Mouse (Mus musculus) lung, adult 2 months (tissue): ENCODE results near the gene Moap1. TPM values are rescaled to one million over a fixed set of nuclear protein-coding genes. Genes with fewer than 3 reads are reported as not detected.
A peak's percentile ranks its signal among the peaks of the same experiment; 100 is the strongest.

Experiments used
- DNase-seq: peaks from one replicate; pipeline ENCODE4 v3.0.0; 2022
- H3K4me1 ChIP-seq: fragments of 200-500 bp; 2 replicates; pipeline ENCODE4 v1.6.1; 2011; ENCODE audit warnings: low read length; ENCODE audit not compliant: control insufficient read depth, insufficient read depth
- H3K4me3 ChIP-seq: fragments of 200-500 bp; replicated peaks from 2 replicates; pipeline ENCODE3; 2011; ENCODE audit warnings: low read depth, mild to moderate bottlenecking, control low read depth, low read length; ENCODE audit errors: extremely low read depth
- CTCF ChIP-seq: fragments of 200-500 bp; IDR thresholded peaks from 2 replicates; pipeline ENCODE4 v1.5.1; 2011; ENCODE audit warnings: mild to moderate bottlenecking, low read length, control low read depth; ENCODE audit not compliant: insufficient read depth
- POLR2A ChIP-seq: fragments of 200-500 bp; IDR thresholded peaks from 2 replicates; pipeline ENCODE4 v1.6.1; 2011; ENCODE audit warnings: low read depth, mild to moderate bottlenecking, control low read depth, low read length, borderline replicate concordance; ENCODE audit errors: extremely low read depth
- WGBS: fragments of 180-500 bp; shearing (Covaris S2); methylation state at CpG from one replicate; pipeline ENCODE4 v1.1.7; 2018; 5-methylcytosine and 5-hydroxymethylcytosine counted together
- polyA plus RNA-seq: library from polyadenylated mRNA; depleted of rRNA; stranded (reverse); fragments of >200 nt; gene quantifications from 2 replicates; pipeline ENCODE4 v1.2.3, GENCODE M21; 2012; rRNA removed

Gene Moap1
- polyA plus RNA-seq = 0.45 and 0.63 TPM in 2 replicates

- DNase-seq = peak; percentile 89
These were observed at the start of gene Moap1, which contains the start of gene Tmem251 for GRCm38 (mm10) chr12:102743589-102744574. Gene Moap1, minus strand, starts transcription at chr12:102743661. Gene Tmem251, plus strand, starts transcription at chr12:102743762.

GRCm38 (mm10) chr12:102787927-102788326 lies 44.5 kb upstream of the Moap1 start:
- Histone ChIP-seq H3K4me3 (no peak overlapping the region), H3K4me1 (no peaks in the 10 kb centered on the region)
- TF ChIP-seq CTCF (no peak), POLR2A (no peak)
- WGBS = 89% methylated on average over 7 of the region's 7 CpGs
- no peak for DNase-seq

More at GRCm38 (mm10) chr12:102743589-102744574, at the start of gene Moap1, which contains the start of gene Tmem251:
- WGBS = under 1% methylated on average over 62 of the region's 63 CpGs
- H3K4me1 ChIP-seq = peaks cover 7% of the 10 kb centered on the region
- peak within 1 kb of the TSS; percentile 80 for H3K4me3 ChIP-seq
- TF ChIP-seq CTCF (no peak), POLR2A (peak; percentile 68; the same call in 1 of the 2 replicates)

GRCm38 (mm10) chr12:102785593-102785985 lies 42.1 kb upstream of the Moap1 start:
- H3K4me1 ChIP-seq = no peaks in the 10 kb centered on the region
- no peak overlapping the region for H3K4me3 ChIP-seq
- TF ChIP-seq POLR2A = no peak
- TF ChIP-seq CTCF = no peak
- no peak for DNase-seq
- WGBS = 87% methylated on average over 5 of the region's 5 CpGs

GRCm38 (mm10) chr12:102784899-102785592 lies 41.6 kb upstream of the Moap1 start:
- Histone ChIP-seq H3K4me1 (no peaks in the 10 kb centered on the region), H3K4me3 (no peak overlapping the region)
- no peak for DNase-seq
- no peak for TF ChIP-seq POLR2A
- TF ChIP-seq CTCF = no peak
- 82% methylated on average over 19 of the region's 19 CpGs for WGBS

- no peak for TF ChIP-seq CTCF
- no peak for TF ChIP-seq POLR2A
- Histone ChIP-seq H3K4me3 (no peak overlapping the region), H3K4me1 (no peaks in the 10 kb centered on the region)
- no peak for DNase-seq
- WGBS = 89% methylated on average over 5 of the region's 5 CpGs
These were observed 39.4 kb upstream of the Moap1 start for GRCm38 (mm10) chr12:102782841-102783240.

GRCm38 (mm10) chr12:102779452-102779851 lies 36.0 kb upstream of the Moap1 start:
- no peak for DNase-seq
- Histone ChIP-seq H3K4me3 (no peak overlapping the region), H3K4me1 (no peaks in the 10 kb centered on the region)
- TF ChIP-seq POLR2A (no peak), CTCF (no peak)
- WGBS = 47% methylated on average over 3 of the region's 3 CpGs

- Histone ChIP-seq H3K4me1 (no peaks in the 10 kb centered on the region), H3K4me3 (no peak overlapping the region)
- no peak for DNase-seq
- TF ChIP-seq CTCF (no peak), POLR2A (no peak)
- 81% methylated on average over 5 of the region's 5 CpGs for WGBS
These were observed 34.7 kb upstream of the Moap1 start for GRCm38 (mm10) chr12:102778151-102778550.

GRCm38 (mm10) chr12:102776035-102776434 lies 32.6 kb upstream of the Moap1 start:
- Histone ChIP-seq H3K4me3 (no peak overlapping the region), H3K4me1 (no peaks in the 10 kb centered on the region)
- no peak for DNase-seq
- 92% methylated on average over 14 of the region's 14 CpGs for WGBS
- TF ChIP-seq CTCF = no peak
- TF ChIP-seq POLR2A = no peak

GRCm38 (mm10) chr12:102772676-102773075 lies 29.2 kb upstream of the Moap1 start:
- DNase-seq = no peak
- Histone ChIP-seq H3K4me1 (no peaks in the 10 kb centered on the region), H3K4me3 (no peak overlapping the region)
- 96% methylated on average over 5 of the region's 5 CpGs for WGBS
- TF ChIP-seq POLR2A (no peak), CTCF (no peak)
